Mouse (Mus musculus) embryonic facial prominence, embryonic 10.5 days (tissue): Measurements from ENCODE around the gene Pum1. TPM values are rescaled to one million over a fixed set of nuclear protein-coding genes. Genes with fewer than 3 reads are reported as not detected.
A peak's percentile ranks its signal among the peaks of the same experiment; 100 is the strongest.
"Not testable (repeated sequence)": the region's sequence is repeated elsewhere in the genome, so short reads cannot be mapped to it uniquely, and the experiment has no call there.

Source experiments
- DNase-seq: peaks from one replicate; pipeline ENCODE4 v3.0.0-alpha.2; 2017; ENCODE audit warnings: low spot score
- H3K27ac ChIP-seq: fragments of 300-500 bp; sonication (generic); replicated peaks from 2 replicates; pipeline ENCODE4 v1.5.1; 2016; ENCODE audit warnings: mild to moderate bottlenecking
- H3K27me3 ChIP-seq: fragments of 300-500 bp; sonication (generic); replicated peaks from 2 replicates; pipeline ENCODE4 v1.6.1; 2016; ENCODE audit warnings: low read depth, mild to moderate bottlenecking; ENCODE audit not compliant: poor library complexity, severe bottlenecking
- H3K36me3 ChIP-seq: fragments of 300-500 bp; sonication (generic); replicated peaks from 2 replicates; pipeline ENCODE4 v1.6.1; 2016; ENCODE audit warnings: mild to moderate bottlenecking, moderate library complexity
- H3K4me1 ChIP-seq: fragments of 300-500 bp; sonication (generic); 2 replicates; pipeline ENCODE4 v1.6.1; 2016
- H3K4me3 ChIP-seq: fragments of 300-500 bp; sonication (generic); 2 replicates; pipeline ENCODE4 v1.5.1; 2016; ENCODE audit warnings: mild to moderate bottlenecking, moderate library complexity
- H3K9me3 ChIP-seq: fragments of 300-500 bp; sonication (generic); 2 replicates; pipeline ENCODE4 v1.6.1; 2016; ENCODE audit warnings: mild to moderate bottlenecking
- WGBS: fragments of 180-500 bp; shearing (Covaris S2); methylation state at CpG from one replicate; pipeline ENCODE4 v1.1.7; 2016; 5-methylcytosine and 5-hydroxymethylcytosine counted together
- polyA plus RNA-seq: library from polyadenylated mRNA; unstranded; fragments of >200 nt; fragmentation: Nextera tagmentation; extraction: Ambion mirVana; gene quantifications from 2 replicates; pipeline ENCODE4 v1.2.1, GENCODE M21; 2016

The Pum1 gene
- polyA plus RNA-seq = 120 and 129 TPM in 2 replicates

DNA sequence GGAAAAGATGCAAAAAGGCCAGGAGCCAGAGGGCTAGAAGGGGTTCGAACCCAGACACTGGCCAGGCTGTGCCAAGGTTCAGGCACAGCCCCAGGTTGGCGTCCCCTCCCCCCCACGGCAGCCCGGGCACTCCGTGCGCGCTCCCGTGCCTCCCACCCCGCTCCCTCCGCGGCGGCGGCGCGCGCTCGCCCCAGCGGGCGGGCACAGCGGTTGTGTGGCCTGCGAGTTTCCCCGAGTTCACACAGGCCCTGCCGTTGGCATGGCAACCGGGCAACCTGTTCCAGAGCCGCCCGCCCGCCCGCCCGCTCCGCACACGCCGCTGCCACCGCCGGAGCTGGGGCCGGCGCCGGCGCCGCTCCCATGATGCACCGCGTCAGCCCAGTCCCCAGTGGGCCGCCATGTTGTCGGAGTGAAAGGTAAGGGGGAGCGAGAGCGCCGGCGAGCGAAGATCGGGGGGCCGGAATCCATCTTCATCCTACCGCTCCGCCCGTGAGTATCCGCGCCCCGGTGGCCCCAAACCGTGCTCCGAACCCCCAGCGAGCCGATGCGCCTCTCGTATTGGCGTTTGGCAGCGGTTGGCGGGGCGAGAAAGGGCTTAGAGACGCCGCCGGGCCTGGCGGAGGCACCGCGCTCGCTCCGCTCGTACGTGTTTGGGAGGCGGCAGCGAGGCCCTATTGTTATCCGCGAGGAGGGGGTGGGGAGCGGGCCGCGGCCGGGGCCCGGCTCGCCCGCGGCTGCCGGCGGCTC is at the start of gene Pum1:
Gene Pum1 (plus strand): TSS at position 343 of the 747 bp plus-strand sequence.
- Histone ChIP-seq H3K27me3 (no peaks in the 10 kb centered on the region), H3K4me3 (peak within 1 kb of the TSS; percentile 94), H3K9me3 (no peaks in the 10 kb centered on the region), H3K4me1 (peaks cover 38% of the 10 kb centered on the region), H3K27ac (peak within 1 kb of the TSS; percentile 99), H3K36me3 (peaks cover 20% of the 10 kb centered on the region)
- WGBS = under 1% methylated on average over 90 of the region's 90 CpGs
- peak; percentile 98 for DNase-seq

DNA sequence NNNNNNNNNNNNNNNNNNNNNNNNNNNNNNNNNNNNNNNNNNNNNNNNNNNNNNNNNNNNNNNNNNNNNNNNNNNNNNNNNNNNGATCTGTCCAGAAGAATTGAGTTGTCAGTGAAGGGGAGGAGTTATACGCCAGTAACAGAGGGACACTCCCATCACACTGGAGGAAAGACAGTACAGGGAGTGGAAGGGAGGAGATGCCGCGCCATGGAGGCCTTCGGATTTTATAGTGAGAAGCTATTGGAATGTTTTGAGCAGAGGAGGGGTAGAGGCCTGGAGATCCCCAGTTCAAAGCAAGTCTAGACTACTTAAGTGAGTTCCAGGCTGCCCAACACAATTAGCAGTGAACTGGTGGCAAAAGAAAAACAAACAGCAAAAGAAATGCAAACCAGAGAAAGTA is 33.7 kb upstream of the Pum1 start:
- Histone ChIP-seq H3K27ac (peak overlapping the region; percentile 45; the same call in 1 of the 2 replicates), H3K4me1 (peaks cover 3% of the 10 kb centered on the region; the same call in 1 of the 2 replicates), H3K9me3 (no peaks in the 10 kb centered on the region), H3K36me3 (no peaks in the 10 kb centered on the region), H3K27me3 (no peaks in the 10 kb centered on the region), H3K4me3 (peak overlapping the region; percentile 41)
- DNase-seq = peak; percentile 27
- WGBS = 14% methylated on average over 4 of the region's 4 CpGs

DNA sequence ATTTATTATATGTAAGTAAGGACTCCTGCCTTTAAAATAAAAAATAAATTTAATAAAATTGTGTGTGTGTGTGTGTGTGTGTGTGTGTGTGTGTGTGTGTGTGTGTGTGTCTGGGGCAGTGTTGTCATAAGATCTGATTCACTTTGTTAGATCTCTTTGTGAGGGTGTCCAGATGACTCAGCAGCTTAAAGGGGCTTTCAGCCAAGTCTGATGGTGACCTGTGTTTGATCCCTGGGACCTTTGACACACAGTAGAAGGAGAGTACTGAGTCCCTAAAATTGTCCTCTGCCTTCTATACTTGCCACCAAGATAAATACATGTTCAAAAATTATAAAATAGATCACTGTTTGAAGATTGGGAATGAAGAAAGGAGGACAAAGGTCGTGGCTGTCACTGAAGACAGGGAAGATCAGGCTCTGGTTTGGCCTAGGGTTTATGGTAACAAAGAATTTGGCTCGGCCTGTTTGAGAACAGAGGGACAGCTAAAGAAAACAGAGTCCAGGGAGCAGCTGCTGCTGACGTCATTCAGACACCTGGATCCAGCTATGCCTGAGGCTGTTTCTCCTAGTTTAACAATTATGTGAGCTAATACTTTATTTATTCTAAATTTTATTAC is 32.8 kb upstream of the Pum1 start:
- WGBS = 48% methylated on average over 3 of the region's 3 CpGs
- no peaks in the 10 kb centered on the region for H3K9me3 ChIP-seq

DNA sequence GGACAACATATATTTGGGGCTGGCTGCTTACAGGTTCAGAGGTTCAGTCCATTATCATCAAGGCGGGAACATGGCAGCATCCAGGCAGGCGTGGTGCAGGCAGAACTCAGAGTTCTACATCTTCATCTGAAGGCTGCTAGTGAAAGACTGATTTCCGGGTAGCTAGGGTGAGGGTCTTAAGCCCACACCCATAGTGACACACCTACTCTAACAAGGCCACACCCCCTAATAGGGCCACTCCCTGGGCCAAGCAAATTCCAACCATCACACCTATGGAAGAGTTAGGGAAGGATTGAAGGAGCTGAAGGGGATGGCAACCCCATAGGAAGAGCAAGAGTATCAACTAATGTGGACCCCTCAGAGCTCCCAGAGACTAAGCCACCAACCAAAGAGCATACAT is 28.0 kb upstream of the Pum1 start:
- not testable (repeated sequence) for H3K4me3 ChIP-seq, H3K36me3 ChIP-seq, H3K9me3 ChIP-seq, DNase-seq, H3K4me1 ChIP-seq, H3K27me3 ChIP-seq, H3K27ac ChIP-seq
- 87% methylated on average over 3 of the region's 3 CpGs for WGBS

More for the DNA sequence above, 32.8 kb upstream of the Pum1 start:
- H3K36me3 ChIP-seq = no peaks in the 10 kb centered on the region
- no peak for DNase-seq
- H3K4me1 ChIP-seq = peaks cover 3% of the 10 kb centered on the region; the same call in 1 of the 2 replicates
- H3K4me3 ChIP-seq = no peak overlapping the region
- no peak overlapping the region for H3K27ac ChIP-seq
- no peaks in the 10 kb centered on the region for H3K27me3 ChIP-seq

DNA sequence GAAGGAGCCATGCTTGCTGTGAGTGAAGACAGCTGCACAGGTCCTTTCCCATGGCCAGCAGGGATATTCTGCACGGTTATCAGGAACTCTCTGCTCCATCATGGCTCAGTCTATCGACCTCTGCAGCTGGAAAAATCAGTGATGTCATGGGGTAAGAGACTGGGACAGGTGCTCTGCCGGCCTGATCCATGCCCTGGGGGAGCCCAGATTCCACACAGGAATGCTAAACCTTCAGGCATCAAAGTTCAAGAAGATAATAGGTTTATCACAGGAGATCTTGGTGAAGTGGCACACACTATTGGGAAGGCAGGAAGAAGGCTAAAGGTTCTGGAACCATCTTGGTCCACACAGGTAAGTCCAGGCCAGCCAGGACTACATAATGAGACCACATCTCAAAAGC is 26.4 kb upstream of the Pum1 start:
- no peak for DNase-seq
- H3K9me3 ChIP-seq = no peaks in the 10 kb centered on the region
- no peak overlapping the region for H3K27ac ChIP-seq
- H3K36me3 ChIP-seq = no peaks in the 10 kb centered on the region
- H3K4me3 ChIP-seq = no peak overlapping the region
- WGBS = 82% methylated on average over 3 of the region's 3 CpGs
- H3K4me1 ChIP-seq = peaks cover 4% of the 10 kb centered on the region; the same call in 1 of the 2 replicates
- H3K27me3 ChIP-seq = no peaks in the 10 kb centered on the region

DNA sequence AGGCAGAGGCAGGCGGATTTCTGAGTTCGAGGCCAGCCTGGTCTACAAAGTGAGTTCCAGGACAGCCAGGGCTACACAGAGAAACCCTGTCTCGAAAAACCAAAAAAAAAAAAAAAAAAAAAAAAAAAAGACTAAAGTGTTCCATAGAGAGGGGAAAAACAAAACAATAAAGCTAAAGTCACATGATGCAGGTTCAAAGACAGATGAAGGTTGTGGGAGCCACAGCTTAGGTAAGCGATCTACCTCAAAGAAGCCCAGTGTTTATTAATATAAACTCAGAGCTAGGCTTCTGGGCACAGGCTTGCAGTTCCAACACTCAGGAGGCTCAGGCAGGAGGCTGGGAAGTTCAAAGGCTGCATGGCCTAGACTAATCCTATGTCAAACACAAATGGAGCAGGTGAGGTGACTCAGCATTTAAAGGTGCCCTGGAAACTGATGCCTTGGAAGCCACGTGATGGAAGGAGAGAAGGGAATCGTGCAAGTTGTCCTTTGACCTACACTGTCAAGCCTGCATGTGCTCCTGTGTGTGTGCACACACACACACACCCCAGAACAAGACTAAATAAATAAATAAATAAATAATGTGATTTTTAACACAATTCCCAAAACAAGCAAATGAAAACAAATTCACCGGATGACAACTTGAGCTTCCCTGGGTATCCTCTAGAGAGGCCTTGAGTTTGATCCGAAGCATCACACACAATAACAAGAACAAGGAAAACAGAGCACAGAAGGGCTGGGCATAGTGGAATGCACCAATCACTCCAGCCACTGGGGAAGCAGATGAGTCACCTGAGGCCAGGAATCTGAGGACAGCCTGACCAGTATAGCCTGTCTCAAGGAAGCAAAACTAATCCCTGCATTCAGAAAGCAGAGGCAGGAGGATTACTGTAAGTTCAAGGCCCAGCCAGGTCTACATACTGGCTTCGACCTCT is 25.4 kb upstream of the Pum1 start:
- Histone ChIP-seq H3K27me3 (no peaks in the 10 kb centered on the region), H3K9me3 (no peaks in the 10 kb centered on the region), H3K27ac (no peak overlapping the region), H3K4me1 (peaks cover 4% of the 10 kb centered on the region; the same call in 1 of the 2 replicates), H3K4me3 (no peak overlapping the region), H3K36me3 (no peaks in the 10 kb centered on the region)
- DNase-seq = no peak
- 83% methylated on average over 8 of the region's 9 CpGs for WGBS

DNA sequence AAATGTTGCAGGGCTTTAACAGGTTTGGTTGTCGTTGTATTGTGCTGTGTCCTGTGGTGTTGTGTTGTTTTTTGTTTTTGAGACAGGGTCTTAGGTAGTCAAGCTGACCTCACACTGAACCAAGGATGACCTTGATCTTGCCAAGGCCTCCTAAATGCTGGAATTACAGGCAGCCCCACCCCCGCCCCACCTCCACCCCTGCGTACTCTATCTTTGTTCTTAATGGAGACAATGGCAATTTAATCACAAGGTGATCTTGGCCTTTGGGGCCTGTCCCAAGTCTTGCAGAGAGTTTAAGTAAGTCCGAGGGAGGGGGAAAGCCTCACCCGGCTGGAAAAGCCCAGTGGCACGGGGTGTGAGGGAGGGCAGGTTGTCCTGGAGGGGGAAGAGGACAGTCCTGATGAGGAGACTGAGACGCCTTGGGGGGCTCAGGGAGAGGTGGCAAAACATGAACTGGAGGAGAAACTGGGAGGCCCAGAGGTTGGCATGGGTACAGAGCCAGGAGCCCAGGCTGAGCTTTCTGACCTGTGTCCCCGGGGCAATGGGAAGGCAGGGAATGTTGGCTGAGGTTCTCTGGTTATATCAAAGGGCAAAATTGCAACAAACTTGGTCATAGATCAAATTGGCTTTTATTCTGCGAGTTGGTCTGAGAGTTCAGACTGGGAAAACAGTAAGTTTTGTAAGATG is 22.9 kb upstream of the Pum1 start:
- 71% methylated on average over 9 of the region's 9 CpGs for WGBS
- DNase-seq = no peak
- peaks cover 4% of the 10 kb centered on the region; the same call in 1 of the 2 replicates for H3K4me1 ChIP-seq

GRCm38 (mm10) chr4:130642468-130642867 is 20.7 kb upstream of the Pum1 start:
- WGBS = 93% methylated on average over 5 of the region's 5 CpGs
- Histone ChIP-seq H3K36me3 (no peaks in the 10 kb centered on the region), H3K4me1 (peaks cover 4% of the 10 kb centered on the region; the same call in 1 of the 2 replicates), H3K27ac (no peak overlapping the region), H3K27me3 (no peaks in the 10 kb centered on the region), H3K4me3 (no peak overlapping the region), H3K9me3 (no peaks in the 10 kb centered on the region)
- DNase-seq = no peak

More for the DNA sequence above, 22.9 kb upstream of the Pum1 start:
- no peaks in the 10 kb centered on the region for H3K9me3 ChIP-seq
- H3K27me3 ChIP-seq = no peaks in the 10 kb centered on the region
- H3K27ac ChIP-seq = no peak overlapping the region
- H3K36me3 ChIP-seq = no peaks in the 10 kb centered on the region
- no peak overlapping the region for H3K4me3 ChIP-seq

- no peaks in the 10 kb centered on the region for H3K36me3 ChIP-seq
- DNase-seq = no peak
- H3K27me3 ChIP-seq = no peaks in the 10 kb centered on the region
- no peaks in the 10 kb centered on the region for H3K4me1 ChIP-seq
- H3K9me3 ChIP-seq = no peaks in the 10 kb centered on the region
- H3K4me3 ChIP-seq = no peak overlapping the region
- H3K27ac ChIP-seq = no peak overlapping the region
- 41% methylated on average over 1 of the region's 1 CpGs for WGBS
Measured at GRCm38 (mm10) chr4:130645426-130645825, 17.7 kb upstream of the Pum1 start.

DNA sequence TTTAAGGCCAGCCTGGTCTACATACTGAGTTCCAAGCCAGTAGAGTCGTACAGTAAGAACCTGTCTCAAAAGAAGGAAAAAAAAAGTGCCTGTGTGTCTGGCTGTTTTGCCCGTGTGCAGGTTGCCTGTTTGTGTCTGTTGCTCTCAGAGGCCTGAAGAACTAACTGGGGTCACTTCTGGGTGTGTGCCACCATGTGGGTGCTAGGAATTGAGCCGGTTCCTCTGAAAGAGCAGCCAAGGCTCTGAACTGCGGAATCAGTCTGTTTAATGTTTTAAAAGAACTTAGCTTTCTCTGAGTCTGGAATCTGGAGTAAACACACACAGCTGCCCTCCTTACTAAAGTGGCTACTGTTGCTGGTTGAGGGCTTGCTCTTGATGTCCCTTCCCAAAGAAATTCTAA is 11.8 kb upstream of the Pum1 start:
- Histone ChIP-seq H3K4me3 (no peak overlapping the region), H3K27ac (no peak overlapping the region), H3K36me3 (no peaks in the 10 kb centered on the region), H3K27me3 (no peaks in the 10 kb centered on the region), H3K9me3 (no peaks in the 10 kb centered on the region), H3K4me1 (peaks cover 4% of the 10 kb centered on the region; the same call in 1 of the 2 replicates)
- WGBS = 85% methylated on average over 4 of the region's 4 CpGs
- no peak for DNase-seq

DNA sequence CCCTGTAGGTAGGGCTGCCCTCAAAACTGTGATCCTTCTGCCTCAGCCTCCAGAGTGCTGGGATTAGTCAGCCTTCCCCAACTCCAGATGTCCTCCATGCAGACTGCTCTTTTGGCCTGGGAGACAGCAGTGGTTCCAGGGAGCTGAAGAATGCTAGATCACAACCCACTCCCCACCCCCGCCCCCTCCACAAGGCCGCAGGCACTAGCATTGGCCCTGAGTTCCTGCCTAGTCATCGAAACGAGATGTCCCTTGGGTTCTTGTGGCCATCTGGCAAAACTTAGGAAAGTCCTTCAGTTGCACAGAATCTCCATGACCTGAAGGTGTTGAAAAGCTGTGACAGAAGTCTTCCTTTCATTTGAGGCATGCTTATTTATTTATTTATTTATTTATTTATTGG is 10.6 kb upstream of the Pum1 start:
- Histone ChIP-seq H3K36me3 (no peaks in the 10 kb centered on the region), H3K27me3 (no peaks in the 10 kb centered on the region), H3K4me1 (peaks cover 4% of the 10 kb centered on the region; the same call in 1 of the 2 replicates), H3K9me3 (no peaks in the 10 kb centered on the region), H3K27ac (no peak overlapping the region), H3K4me3 (no peak overlapping the region)
- WGBS = 56% methylated on average over 4 of the region's 4 CpGs
- peak; percentile 45 for DNase-seq
